Mouse (Mus musculus) lung, embryonic 14.5 days (tissue): ENCODE results near the gene Cstf3. TPM values are rescaled to one million over a fixed set of nuclear protein-coding genes. Genes with fewer than 3 reads are reported as not detected.

Experiments used
- ATAC-seq: fragments of 200-750 bp; cut with Nextera tagmentation; 2 replicates; pipeline ENCODE4 v1.8.0; 2017; ENCODE audit warnings: mild to moderate bottlenecking, moderate TSS enrichment, moderate library complexity; ENCODE audit not compliant: insufficient read depth
- DNase-seq: peaks from one replicate; pipeline ENCODE4 v3.0.0-alpha.2; 2015
- H3K27ac ChIP-seq: fragments of 300-500 bp; sonication (generic); 2 replicates; pipeline ENCODE4 v1.5.1; 2014; ENCODE audit warnings: low read depth, mild to moderate bottlenecking, moderate library complexity
- H3K27me3 ChIP-seq: fragments of 300-500 bp; sonication (generic); 2 replicates; pipeline ENCODE4 v1.6.1; 2014; ENCODE audit warnings: low read length, control low read depth; ENCODE audit not compliant: insufficient read depth
- H3K36me3 ChIP-seq: fragments of 300-500 bp; sonication (generic); 2 replicates; pipeline ENCODE4 v1.6.1; 2014; ENCODE audit warnings: control low read depth; ENCODE audit not compliant: insufficient read depth
- H3K4me1 ChIP-seq: fragments of 300-500 bp; sonication (generic); 2 replicates; pipeline ENCODE4 v1.6.1; 2014; ENCODE audit warnings: antibody characterized with exemption, control low read depth; ENCODE audit not compliant: insufficient read depth
- H3K4me2 ChIP-seq: fragments of 300-500 bp; sonication (generic); 2 replicates; pipeline ENCODE4 v1.6.1; 2014; ENCODE audit warnings: mild to moderate bottlenecking
- H3K4me3 ChIP-seq: fragments of 300-500 bp; sonication (generic); 2 replicates; pipeline ENCODE4 v1.5.1; 2014; ENCODE audit warnings: low read depth, low read length
- H3K9ac ChIP-seq: fragments of 300-500 bp; sonication (generic); 2 replicates; pipeline ENCODE4 v1.6.1; 2014
- H3K9me3 ChIP-seq: fragments of 300-500 bp; sonication (generic); 2 replicates; pipeline ENCODE4 v1.6.1; 2016; ENCODE audit warnings: low read depth, low read length, control low read depth
- CTCF ChIP-seq: IDR thresholded peaks from 2 replicates; pipeline ENCODE4 v1.5.1; 2016; ENCODE audit warnings: antibody characterized with exemption, low read depth
- WGBS: fragments of 180-500 bp; shearing (Covaris S2); extraction: QIAGEN DNeasy Blood & Tissue Kit; methylation state at CpG from one replicate; pipeline ENCODE4 v1.1.7; 2014; 5-methylcytosine and 5-hydroxymethylcytosine counted together
- polyA plus RNA-seq: library from polyadenylated mRNA; unstranded; fragments of >200 nt; fragmentation: Nextera tagmentation; extraction: Ambion mirVana; gene quantifications from 2 replicates; pipeline ENCODE4 v1.2.1, GENCODE M21; 2014

Gene Cstf3
- polyA plus RNA-seq, 1 experiment from 2014 or later = 68.8 TPM

DNA sequence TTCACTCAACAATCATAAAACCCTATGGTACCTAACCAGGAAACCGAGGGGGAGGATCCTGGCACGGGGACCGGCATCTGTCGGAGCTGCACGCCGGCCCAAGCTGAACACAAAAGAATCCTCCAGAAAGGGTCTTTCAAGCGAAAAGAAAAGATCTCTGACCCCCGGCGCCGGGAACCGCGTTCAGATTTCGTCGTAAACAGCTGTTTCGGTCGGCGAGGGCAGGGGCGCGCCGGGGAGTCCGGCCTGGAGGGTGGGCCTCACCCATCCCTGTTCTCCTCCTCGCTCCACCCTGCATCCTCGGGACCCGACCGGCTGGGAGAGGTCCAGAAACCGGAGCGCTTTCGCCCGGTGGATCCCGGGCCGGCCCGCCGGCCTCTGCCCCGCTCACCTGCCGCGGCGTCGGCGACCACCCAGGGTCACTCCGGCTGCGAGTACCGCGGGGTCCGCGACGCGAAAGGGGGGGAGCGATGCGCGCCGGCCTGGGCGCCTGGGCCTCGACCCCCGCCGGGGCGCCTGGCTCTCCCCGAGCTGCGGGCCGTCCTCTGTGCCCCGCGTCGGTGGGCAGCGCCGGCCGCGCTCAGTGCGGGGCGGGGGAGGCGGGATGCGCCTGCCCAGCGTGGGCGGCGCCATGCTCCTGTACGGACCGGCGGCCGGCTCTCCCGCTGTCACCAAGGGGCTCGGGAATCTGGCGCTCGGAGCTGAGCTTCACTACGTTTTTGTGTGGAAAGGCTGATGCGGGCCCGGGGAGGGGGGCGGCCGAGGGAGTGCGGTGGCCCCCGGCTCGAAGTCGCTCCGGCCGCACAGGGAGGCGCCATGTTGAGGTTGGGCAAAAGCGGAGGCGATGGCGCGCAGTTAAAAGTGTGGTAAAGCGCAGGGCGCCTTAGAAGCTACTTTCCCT, 121.5 kb downstream of the Cstf3 start, which contains the start of gene Tcp11l1:
TSS of gene Tcp11l1 (minus strand) at position 585 of the 901 bp plus-strand sequence.
- H3K4me1 ChIP-seq = peaks cover 7% of the 10 kb centered on the region
- DNase-seq (peak; percentile 75), ATAC-seq (peak; percentile 94)
- H3K9ac ChIP-seq = peak within 1 kb of the TSS; percentile 71
- H3K27me3 ChIP-seq = no peaks in the 10 kb centered on the region
- H3K36me3 ChIP-seq = no peaks in the 10 kb centered on the region
- WGBS = under 1% methylated on average over 91 of the region's 99 CpGs
- peak within 1 kb of the TSS; percentile 71; the same call in 1 of the 2 replicates for H3K27ac ChIP-seq
- H3K9me3 ChIP-seq = no peaks in the 10 kb centered on the region
- peak within 1 kb of the TSS; percentile 68 for H3K4me3 ChIP-seq
- TF ChIP-seq CTCF = no peak
- H3K4me2 ChIP-seq = peak within 1 kb of the TSS; percentile 63

DNA sequence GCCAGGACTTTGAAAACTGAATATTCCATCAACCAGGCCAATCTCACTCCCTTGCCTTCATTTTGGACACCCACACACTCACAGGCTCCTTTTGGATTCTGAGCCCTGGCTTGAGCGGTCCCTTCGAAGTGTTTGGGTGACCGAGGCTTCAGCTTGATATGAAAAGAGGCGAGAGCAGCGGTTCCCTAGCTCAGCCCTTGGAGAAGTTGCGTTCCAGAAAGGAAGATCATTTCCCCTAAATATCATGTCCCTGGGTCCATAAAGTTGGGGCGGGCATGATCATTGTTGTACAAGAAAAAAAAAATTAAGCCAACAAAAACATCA, 122.1 kb downstream of the Cstf3 start:
- Histone ChIP-seq H3K4me1 (peaks cover 7% of the 10 kb centered on the region), H3K9me3 (no peaks in the 10 kb centered on the region), H3K27me3 (no peaks in the 10 kb centered on the region), H3K4me3 (peak overlapping the region; percentile 68), H3K4me2 (peak overlapping the region; percentile 63), H3K27ac (peak overlapping the region; percentile 71; the same call in 1 of the 2 replicates), H3K36me3 (no peaks in the 10 kb centered on the region), H3K9ac (peak overlapping the region; percentile 71)
- no peak for TF ChIP-seq CTCF
- DNase-seq = no peak
- ATAC-seq = no peak; the same call in 1 of the 2 replicates
- 1% methylated on average over 7 of the region's 7 CpGs for WGBS

DNA sequence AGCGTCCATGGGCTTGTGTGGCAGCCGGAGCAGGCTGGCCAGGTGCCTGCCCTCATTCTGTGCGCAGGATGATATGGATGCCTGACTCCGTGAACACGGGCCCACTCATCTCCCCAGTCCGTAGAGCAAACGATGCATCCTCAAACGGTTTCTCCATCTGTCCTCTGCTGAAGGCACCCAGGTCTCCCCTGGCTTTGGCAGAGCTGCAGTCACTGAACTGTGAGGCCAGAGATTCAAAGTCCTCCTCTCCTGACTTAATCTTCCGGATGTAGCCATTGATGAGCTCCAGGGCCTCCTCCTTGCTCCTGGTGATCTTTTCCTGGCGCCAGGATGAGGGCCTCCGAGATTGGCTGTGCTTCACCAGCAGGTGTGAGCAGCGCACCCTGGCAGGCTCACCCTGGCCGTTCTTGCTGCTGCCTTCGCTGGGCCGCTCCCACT, 124.0 kb downstream of the Cstf3 start:
- Histone ChIP-seq H3K9ac (no peak overlapping the region), H3K27me3 (no peaks in the 10 kb centered on the region), H3K4me3 (no peak overlapping the region), H3K4me1 (peaks cover 7% of the 10 kb centered on the region), H3K9me3 (no peaks in the 10 kb centered on the region), H3K27ac (no peak overlapping the region), H3K36me3 (no peaks in the 10 kb centered on the region), H3K4me2 (no peak overlapping the region)
- no peak for ATAC-seq
- TF ChIP-seq CTCF = no peak
- 36% methylated on average over 15 of the region's 15 CpGs for WGBS
- no peak for DNase-seq

Other genes with a start within 250 kb of the Cstf3 start
- gene D430041D05Rik, start 179.5 kb upstream of the Cstf3 start, polyA plus RNA-seq = 1.3 and 1.6 TPM in 2 replicates
- gene Hipk3, start 96.1 kb upstream of the Cstf3 start, polyA plus RNA-seq = 25.0 and 26.3 TPM in 2 replicates
- 36.5 and 39.8 TPM in 2 replicates for gene Tcp11l1, start 121.6 kb downstream of the Cstf3 start, polyA plus RNA-seq
- gene Pin1rt1, start 125.9 kb downstream of the Cstf3 start, polyA plus RNA-seq = not detected in 2 replicates
- gene Depdc7, start 152.4 kb downstream of the Cstf3 start, polyA plus RNA-seq = 7.6 and 8.1 TPM in 2 replicates
- gene Qser1, start 226.2 kb downstream of the Cstf3 start, polyA plus RNA-seq = 18.0 and 18.6 TPM in 2 replicates